Mouse (Mus musculus) MEL (cell line): Measurements from ENCODE around the gene Naa60. TPM values are rescaled to one million over a fixed set of nuclear protein-coding genes. Genes with fewer than 3 reads are reported as not detected.

Experiments used
- DNase-seq: peaks from one replicate; pipeline ENCODE4 v3.0.0; 2011; ENCODE audit warnings: low read depth, low spot score
- H3K27ac ChIP-seq: 2 replicates; pipeline ENCODE4 v1.5.1; 2012; ENCODE audit warnings: low read depth, mild to moderate bottlenecking, control low read depth, low read length, moderate library complexity; ENCODE audit not compliant: control insufficient read depth
- H3K27me3 ChIP-seq, 2 experiments: fragments of 150-350 bp in 1 of 2; sonication (generic) in 1 of 2; 2 replicates each; pipeline ENCODE4 v1.6.1; 2012; ENCODE audit warnings: low read length in 2 of 2, mild to moderate bottlenecking in 2 of 2, improper control_type of control experiment in 1 of 2, moderate library complexity in 1 of 2; ENCODE audit not compliant: insufficient read depth in 2 of 2, control insufficient read depth in 1 of 2
- H3K36me3 ChIP-seq, 2 experiments: 2 replicates each; pipeline ENCODE4 v1.6.1; 2012 to 2014; ENCODE audit warnings: low read length in 2 of 2, improper control_type of control experiment in 1 of 2, inconsistent platforms in 1 of 2, mild to moderate bottlenecking in 1 of 2; ENCODE audit not compliant: insufficient read depth in 2 of 2, control insufficient read depth in 1 of 2
- H3K4me1 ChIP-seq, 2 experiments: fragments of 150-350 bp in 1 of 2; sonication (generic) in 1 of 2; 2 replicates each; pipeline ENCODE4 v1.6.1; 2012; ENCODE audit warnings: low read length in 2 of 2, improper control_type of control experiment in 1 of 2, mild to moderate bottlenecking in 1 of 2; ENCODE audit not compliant: insufficient read depth in 2 of 2, control insufficient read depth in 1 of 2
- H3K4me3 ChIP-seq, 2 experiments: fragments of 150-350 bp in 1 of 2; sonication (generic) in 1 of 2; 2 replicates each; pipeline ENCODE4 v1.5.1; 2012; ENCODE audit warnings: low read depth in 2 of 2, low read length in 2 of 2, mild to moderate bottlenecking in 2 of 2, moderate library complexity in 2 of 2, control low read depth in 1 of 2, improper control_type of control experiment in 1 of 2; ENCODE audit not compliant: control insufficient read depth in 1 of 2, insufficient read depth in 1 of 2
- H3K79me2 ChIP-seq: 2 replicates; pipeline ENCODE4 v1.6.1; 2012; ENCODE audit warnings: mild to moderate bottlenecking, low read length, moderate library complexity; ENCODE audit not compliant: control insufficient read depth, poor library complexity, insufficient read depth
- H3K9ac ChIP-seq: 2 replicates; pipeline ENCODE4 v1.6.1; 2012; ENCODE audit warnings: low read depth, mild to moderate bottlenecking, control low read depth, low read length, moderate library complexity; ENCODE audit not compliant: control insufficient read depth, poor library complexity, severe bottlenecking
- H3K9me3 ChIP-seq: fragments of 150-350 bp; sonication (generic); replicated peaks from 2 replicates; pipeline ENCODE4 v1.6.1; 2012; ENCODE audit warnings: mild to moderate bottlenecking, low read length, improper control_type of control experiment, moderate library complexity; ENCODE audit not compliant: insufficient read depth
- BHLHE40 ChIP-seq: IDR thresholded peaks from 2 replicates; pipeline ENCODE4 v1.6.1; 2012; ENCODE audit warnings: low read depth, mild to moderate bottlenecking, inconsistent platforms, low read length, improper control_type of control experiment, borderline replicate concordance
- CHD2 ChIP-seq: IDR thresholded peaks from 2 replicates; pipeline ENCODE4 v1.6.1; 2011; ENCODE audit warnings: low read length, improper control_type of control experiment
- CTCF ChIP-seq, 3 experiments: IDR thresholded peaks in 2 of 3; conservative IDR thresholded peaks in 1 of 3; 2 replicates each; pipeline ENCODE4 v1.5.1; 2011 to 2012; ENCODE audit warnings: low read length in 3 of 3, low read depth in 2 of 3, mild to moderate bottlenecking in 2 of 3, improper control_type of control experiment in 1 of 3, inconsistent platforms in 1 of 3, mixed read lengths in 1 of 3, moderate library complexity in 1 of 3; ENCODE audit not compliant: control insufficient read depth in 1 of 3, insufficient read depth in 1 of 3, poor library complexity in 1 of 3, severe bottlenecking in 1 of 3
- ETS1 ChIP-seq: IDR thresholded peaks from 2 replicates; pipeline ENCODE4 v1.6.1; 2012; ENCODE audit warnings: low read depth, mild to moderate bottlenecking, inconsistent platforms, low read length, improper control_type of control experiment, moderate library complexity
- GABPA ChIP-seq: IDR thresholded peaks from 2 replicates; pipeline ENCODE4 v1.6.1; 2012; ENCODE audit warnings: low read depth, mild to moderate bottlenecking, inconsistent platforms, low read length, improper control_type of control experiment, moderate library complexity
- MAFK ChIP-seq: IDR thresholded peaks from 2 replicates; pipeline ENCODE4 v1.6.1; 2011; ENCODE audit warnings: low read depth, mild to moderate bottlenecking, low read length, improper control_type of control experiment, borderline replicate concordance
- MAX ChIP-seq: IDR thresholded peaks from 2 replicates; pipeline ENCODE4 v1.6.1; 2011; ENCODE audit warnings: low read length, improper control_type of control experiment
- MAZ ChIP-seq: IDR thresholded peaks from 2 replicates; pipeline ENCODE4 v1.6.1; 2012; ENCODE audit warnings: low read depth, mild to moderate bottlenecking, inconsistent platforms, low read length, improper control_type of control experiment
- MEF2A ChIP-seq: IDR thresholded peaks from 2 replicates; pipeline ENCODE4 v1.6.1; 2014; ENCODE audit warnings: low read depth, mild to moderate bottlenecking, inconsistent platforms, low read length, improper control_type of control experiment; ENCODE audit not compliant: poor library complexity, insufficient replicate concordance, severe bottlenecking; ENCODE audit errors: extremely low read depth
- MXI1 ChIP-seq: IDR thresholded peaks from 2 replicates; pipeline ENCODE4 v1.6.1; 2011; ENCODE audit warnings: mild to moderate bottlenecking, low read depth, low read length, improper control_type of control experiment
- MYB ChIP-seq: IDR thresholded peaks from 2 replicates; pipeline ENCODE4 v1.6.1; 2011; ENCODE audit warnings: mild to moderate bottlenecking, low read depth, low read length, improper control_type of control experiment
- MYC ChIP-seq: IDR thresholded peaks from 2 replicates; pipeline ENCODE4 v1.6.1; 2011; ENCODE audit warnings: low read depth, mild to moderate bottlenecking, low read length, improper control_type of control experiment, moderate library complexity
- NELFE ChIP-seq: IDR thresholded peaks from 2 replicates; pipeline ENCODE4 v1.6.1; 2011; ENCODE audit warnings: low read depth, low read length, improper control_type of control experiment
- NRF1 ChIP-seq: IDR thresholded peaks from 2 replicates; pipeline ENCODE4 v1.6.1; 2014; ENCODE audit warnings: low read depth, mild to moderate bottlenecking, inconsistent platforms, low read length, improper control_type of control experiment, moderate library complexity; ENCODE audit not compliant: poor library complexity, insufficient read depth, severe bottlenecking
- POLR2A ChIP-seq, 2 experiments: IDR thresholded peaks; 2 replicates each; pipeline ENCODE4 v1.6.1; 2011 to 2012; ENCODE audit warnings: low read length in 2 of 2, mild to moderate bottlenecking in 2 of 2, control low read depth in 1 of 2, improper control_type of control experiment in 1 of 2, low read depth in 1 of 2, moderate library complexity in 1 of 2; ENCODE audit not compliant: control insufficient read depth in 1 of 2, insufficient read depth in 1 of 2, poor library complexity in 1 of 2
- POLR2AphosphoS2 ChIP-seq: IDR thresholded peaks from 2 replicates; pipeline ENCODE4 v1.6.1; 2011; ENCODE audit warnings: low read length, improper control_type of control experiment
- TAL1 ChIP-seq: IDR thresholded peaks from 2 replicates; pipeline ENCODE4 v1.6.1; 2012; ENCODE audit warnings: mild to moderate bottlenecking, inconsistent platforms, low read length, moderate library complexity, mixed read lengths
- USF1 ChIP-seq: IDR thresholded peaks from 2 replicates; pipeline ENCODE4 v1.6.1; 2014; ENCODE audit warnings: low read depth, mild to moderate bottlenecking, inconsistent platforms, low read length, improper control_type of control experiment, moderate library complexity
- ZC3H11A ChIP-seq: IDR thresholded peaks from 2 replicates; pipeline ENCODE4 v1.6.1; 2012; ENCODE audit warnings: low read depth, mild to moderate bottlenecking, inconsistent platforms, low read length, improper control_type of control experiment
- ZMIZ1 ChIP-seq: IDR thresholded peaks from 2 replicates; pipeline ENCODE4 v1.6.1; 2012; ENCODE audit warnings: low read depth, mild to moderate bottlenecking, inconsistent platforms, low read length, improper control_type of control experiment, moderate library complexity
- ZNF384 ChIP-seq: IDR thresholded peaks from 2 replicates; pipeline ENCODE4 v1.6.1; 2012; ENCODE audit warnings: low read depth, mild to moderate bottlenecking, inconsistent platforms, low read length, improper control_type of control experiment
- polyA plus RNA-seq, 2 experiments: library from polyadenylated mRNA; stranded (reverse) in 1 of 2; unstranded in 1 of 2; fragments of >175 nt in 1 of 2; fragments of >200 nt in 1 of 2; gene quantifications; 2 replicates each; pipeline versions ENCODE4 v1.2.1 to v1.2.4; 2012; ENCODE audit warnings: low replicate concordance in 2 of 2, low read depth in 1 of 2; ENCODE audit not compliant: insufficient read length in 2 of 2, insufficient read depth in 1 of 2, missing spikeins in 1 of 2
- total RNA-seq: library from RNA; depleted of rRNA; stranded (reverse); fragments of 300-350 nt; gene quantifications from 2 replicates; pipeline ENCODE4 v1.2.3, GENCODE M21; 2012; rRNA removed

Gene Naa60
- total RNA-seq (26.9 and 28.0 TPM in 2 replicates), polyA plus RNA-seq (10 to 100 TPM in 1 of 2 experiments, not detected in 1; 67.5 TPM)

GRCm38 (mm10) chr16:3872216-3873047 lies at the start of gene Naa60:
Gene Naa60, plus strand, starts transcription at chr16:3872375.
- no peak for DNase-seq
- H3K9me3 ChIP-seq: no peaks in the 10 kb centered on the region
- no peak for TF ChIP-seq MAZ
- no peak for TF ChIP-seq ETS1
- TF ChIP-seq MAFK: no peak
- TF ChIP-seq MYC: no peak
- no peak for TF ChIP-seq MAX
- no peak for TF ChIP-seq GABPA
- no peak for TF ChIP-seq NELFE
- TF ChIP-seq NRF1: no peak
- no peak for TF ChIP-seq MYB
- TF ChIP-seq USF1: no peak
- TF ChIP-seq TAL1: no peak
- TF ChIP-seq CHD2: no peak
- TF ChIP-seq ZNF384: no peak
- no peak for TF ChIP-seq MXI1
- TF ChIP-seq BHLHE40: no peak
- TF ChIP-seq CTCF (IDR thresholded peaks at IDR 0.05 in 2 of 3, conservative IDR thresholded peaks at IDR 0.05 in 1 of 3; ENCODE audit: control insufficient read depth in 1 of 3, insufficient read depth in 1 of 3, low read depth in 2 of 3, low read length in 3 of 3, poor library complexity in 1 of 3, severe bottlenecking in 1 of 3): no peak
- TF ChIP-seq ZMIZ1: no peak
- TF ChIP-seq ZC3H11A: no peak
- TF ChIP-seq MEF2A: no peak
- TF ChIP-seq POLR2AphosphoS2: no peak
- no peaks in the 10 kb centered on the region for H3K27me3 ChIP-seq
- no peak within 1 kb of the TSS for H3K27ac ChIP-seq
- no peaks in the 10 kb centered on the region for H3K79me2 ChIP-seq
- H3K9ac ChIP-seq: no peak within 1 kb of the TSS
- no peaks in the 10 kb centered on the region for H3K4me1 ChIP-seq
- no peak within 1 kb of the TSS for H3K4me3 ChIP-seq
- no peaks in the 10 kb centered on the region; a peak in 3 of 4 replicates for H3K36me3 ChIP-seq

GRCm38 (mm10) chr16:3828021-3828420 lies 44.2 kb upstream of the Naa60 start:
- Histone ChIP-seq H3K27ac (no peak overlapping the region), H3K27me3 (no peaks in the 10 kb centered on the region), H3K4me3 (no peak overlapping the region), H3K36me3 (no peaks in the 10 kb centered on the region), H3K9ac (no peak overlapping the region), H3K79me2 (no peaks in the 10 kb centered on the region), H3K4me1 (no peaks in the 10 kb centered on the region), H3K9me3 (no peaks in the 10 kb centered on the region)
- no peak for TF ChIP-seq POLR2A (IDR thresholded peaks at IDR 0.05; ENCODE audit: control insufficient read depth in 1 of 2, insufficient read depth in 1 of 2, low read depth in 1 of 2, low read length in 2 of 2, poor library complexity in 1 of 2)
- DNase-seq: no peak
